Mouse (Mus musculus) hindbrain, embryonic 14.5 days (tissue): Measurements from ENCODE around the gene Spop. TPM values are rescaled to one million over a fixed set of nuclear protein-coding genes. Genes with fewer than 3 reads are reported as not detected.
A peak's percentile ranks its signal among the peaks of the same experiment; 100 is the strongest.

Source experiments
- ATAC-seq: fragments of 200-750 bp; cut with Nextera tagmentation; 2 replicates; pipeline ENCODE4 v1.8.0; 2017; ENCODE audit warnings: moderate number of reproducible peaks, mild to moderate bottlenecking, moderate TSS enrichment, moderate library complexity; ENCODE audit not compliant: low FRiP score
- DNase-seq: peaks from one replicate; pipeline ENCODE4 v3.0.0-alpha.2; 2015; ENCODE audit warnings: low spot score
- H3K27ac ChIP-seq: fragments of 300-500 bp; sonication (generic); 2 replicates; pipeline ENCODE4 v1.5.1; 2014; ENCODE audit warnings: mild to moderate bottlenecking, moderate library complexity
- H3K27me3 ChIP-seq: fragments of 300-500 bp; sonication (generic); 2 replicates; pipeline ENCODE4 v1.6.1; 2014; ENCODE audit warnings: mild to moderate bottlenecking, low read length, mixed read lengths; ENCODE audit not compliant: control insufficient read depth, insufficient read depth
- H3K36me3 ChIP-seq: fragments of 300-500 bp; sonication (generic); replicated peaks from 2 replicates; pipeline ENCODE4 v1.6.1; 2014; ENCODE audit not compliant: control insufficient read depth, insufficient read depth
- H3K4me1 ChIP-seq: fragments of 300-500 bp; sonication (generic); replicated peaks from 2 replicates; pipeline ENCODE4 v1.6.1; 2014; ENCODE audit warnings: antibody characterized with exemption, low read length, mixed read lengths; ENCODE audit not compliant: control insufficient read depth, insufficient read depth
- H3K4me2 ChIP-seq: fragments of 300-500 bp; sonication (generic); replicated peaks from 2 replicates; pipeline ENCODE4 v1.6.1; 2014; ENCODE audit warnings: mild to moderate bottlenecking, moderate library complexity
- H3K4me3 ChIP-seq: fragments of 300-500 bp; sonication (generic); replicated peaks from 2 replicates; pipeline ENCODE4 v1.5.1; 2014; ENCODE audit warnings: mild to moderate bottlenecking, low read length
- H3K9ac ChIP-seq: fragments of 300-500 bp; sonication (generic); 2 replicates; pipeline ENCODE4 v1.6.1; 2014
- H3K9me3 ChIP-seq: fragments of 300-500 bp; sonication (generic); 2 replicates; pipeline ENCODE4 v1.6.1; 2016; ENCODE audit warnings: low read length; ENCODE audit not compliant: control insufficient read depth
- WGBS: fragments of 180-500 bp; shearing (Covaris S2); extraction: QIAGEN DNeasy Blood & Tissue Kit; methylation state at CpG from one replicate; pipeline ENCODE4 v1.1.7; 2014; 5-methylcytosine and 5-hydroxymethylcytosine counted together
- polyA plus RNA-seq: library from polyadenylated mRNA; unstranded; fragments of >200 nt; fragmentation: Nextera tagmentation; extraction: Ambion mirVana; gene quantifications from 2 replicates; pipeline ENCODE4 v1.2.1, GENCODE M21; 2014

Spop gene
- polyA plus RNA-seq, 1 experiment from 2014 or later = 160 TPM

GRCm38 (mm10) chr11:95387354-95387753 lies 26.5 kb upstream of the Spop start:
- no peak overlapping the region for H3K4me2 ChIP-seq
- H3K27ac ChIP-seq = no peak overlapping the region
- no peak for ATAC-seq
- 92% methylated on average over 7 of the region's 7 CpGs for WGBS
- H3K4me1 ChIP-seq = peaks cover 9% of the 10 kb centered on the region
- no peak for DNase-seq
- H3K36me3 ChIP-seq = peaks cover 64% of the 10 kb centered on the region
- no peaks in the 10 kb centered on the region for H3K27me3 ChIP-seq
- no peak overlapping the region for H3K4me3 ChIP-seq
- H3K9me3 ChIP-seq = no peaks in the 10 kb centered on the region
- no peak overlapping the region for H3K9ac ChIP-seq

- Histone ChIP-seq H3K4me3 (no peak overlapping the region), H3K4me1 (peaks cover 9% of the 10 kb centered on the region), H3K27ac (no peak overlapping the region), H3K36me3 (peaks cover 71% of the 10 kb centered on the region), H3K4me2 (no peak overlapping the region), H3K9ac (no peak overlapping the region), H3K9me3 (no peaks in the 10 kb centered on the region), H3K27me3 (no peaks in the 10 kb centered on the region)
- WGBS = 81% methylated on average over 3 of the region's 3 CpGs
- no peak for DNase-seq
- ATAC-seq = no peak
Measured at GRCm38 (mm10) chr11:95389006-95389405, 24.9 kb upstream of the Spop start.

DNA sequence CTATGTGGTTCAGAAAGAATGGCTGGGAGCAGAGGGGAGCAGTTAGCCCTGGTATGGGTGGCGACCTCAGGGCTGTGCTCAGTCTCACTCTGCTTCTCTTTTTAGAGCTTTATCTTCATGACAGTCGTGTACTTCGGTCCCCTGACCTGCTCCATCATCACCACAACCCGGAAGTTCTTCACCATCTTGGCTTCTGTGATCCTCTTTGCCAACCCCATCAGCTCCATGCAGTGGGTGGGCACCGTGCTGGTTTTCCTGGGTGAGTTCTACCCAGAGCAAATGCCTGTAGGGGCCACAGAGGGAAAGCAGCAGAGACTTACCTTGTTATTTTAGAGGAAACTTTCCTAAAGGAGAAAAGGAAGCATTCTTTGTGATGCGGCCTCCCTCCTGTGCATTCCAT lies 23.5 kb upstream of the Spop start:
- H3K9ac ChIP-seq = no peak overlapping the region
- DNase-seq (no peak), ATAC-seq (no peak)
- H3K4me3 ChIP-seq = no peak overlapping the region
- 96% methylated on average over 6 of the region's 6 CpGs for WGBS
- H3K27me3 ChIP-seq = no peaks in the 10 kb centered on the region
- H3K36me3 ChIP-seq = peaks cover 71% of the 10 kb centered on the region
- no peaks in the 10 kb centered on the region for H3K9me3 ChIP-seq
- no peak overlapping the region for H3K4me2 ChIP-seq
- peaks cover 8% of the 10 kb centered on the region for H3K4me1 ChIP-seq
- no peak overlapping the region for H3K27ac ChIP-seq

- Histone ChIP-seq H3K4me2 (no peak overlapping the region), H3K27ac (no peak overlapping the region), H3K4me1 (0 out of 2 replicates have a peak, but pooled peaks cover under 1% of the 10 kb centered on the region), H3K36me3 (peaks cover 67% of the 10 kb centered on the region), H3K4me3 (no peak overlapping the region), H3K9me3 (no peaks in the 10 kb centered on the region), H3K9ac (no peak overlapping the region), H3K27me3 (no peaks in the 10 kb centered on the region)
- ATAC-seq (no peak), DNase-seq (no peak)
- WGBS = 80% methylated on average over 4 of the region's 4 CpGs
Measured at GRCm38 (mm10) chr11:95391201-95391600, 22.7 kb upstream of the Spop start.

DNA sequence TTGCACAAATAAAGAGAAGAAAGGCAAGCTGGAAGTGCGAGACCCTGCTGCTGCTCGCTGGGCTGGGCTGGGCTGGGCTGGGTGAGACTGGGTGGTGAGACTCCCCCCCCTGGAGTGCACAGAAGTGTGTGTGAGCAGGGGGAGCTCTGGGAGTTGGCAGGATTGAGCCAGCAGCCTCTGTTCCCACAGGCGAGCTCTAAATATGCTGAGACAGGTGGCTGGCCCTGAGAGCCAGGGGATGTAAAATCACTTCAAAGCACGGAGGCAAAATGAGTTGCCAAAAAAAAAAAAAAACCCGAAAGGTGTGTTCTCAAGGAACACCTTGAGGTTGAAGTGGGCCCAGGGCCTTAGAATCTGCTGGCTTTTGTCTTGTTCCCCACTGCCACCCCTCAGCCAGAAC lies 22.1 kb upstream of the Spop start:
- no peaks in the 10 kb centered on the region for H3K4me1 ChIP-seq
- H3K27me3 ChIP-seq = no peaks in the 10 kb centered on the region
- no peaks in the 10 kb centered on the region for H3K9me3 ChIP-seq
- peaks cover 62% of the 10 kb centered on the region for H3K36me3 ChIP-seq
- H3K27ac ChIP-seq = no peak overlapping the region
- no peak overlapping the region for H3K4me3 ChIP-seq
- DNase-seq = no peak
- no peak overlapping the region for H3K9ac ChIP-seq
- WGBS = 74% methylated on average over 5 of the region's 5 CpGs
- H3K4me2 ChIP-seq = no peak overlapping the region
- no peak for ATAC-seq

DNA sequence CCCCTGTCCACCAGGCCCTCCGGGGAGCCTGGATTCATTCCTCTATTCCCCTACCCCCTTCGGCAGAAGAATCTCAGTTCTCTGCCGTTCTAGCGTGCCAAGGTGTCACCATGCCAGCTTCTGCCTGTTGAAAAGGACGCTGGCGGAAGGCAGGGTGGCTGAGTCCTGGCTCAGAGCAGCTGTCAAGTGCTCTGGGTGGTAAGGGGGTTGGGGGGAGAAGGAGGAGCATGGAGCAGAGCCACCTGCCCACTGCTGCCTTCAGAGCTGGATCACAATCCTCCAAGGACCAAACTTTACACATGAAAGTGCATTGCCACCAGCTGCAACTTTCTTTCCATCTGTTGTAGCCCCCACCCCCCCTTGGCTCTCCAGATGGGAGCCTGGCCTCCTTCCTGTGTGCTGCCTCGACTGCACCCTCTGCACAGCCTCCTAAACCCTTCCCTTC lies 21.6 kb upstream of the Spop start:
- H3K36me3 ChIP-seq = peaks cover 57% of the 10 kb centered on the region
- WGBS = 48% methylated on average over 7 of the region's 7 CpGs
- peak; percentile 43 for DNase-seq
- H3K4me1 ChIP-seq = no peaks in the 10 kb centered on the region
- no peak overlapping the region; the same call in 1 of the 2 replicates for H3K27ac ChIP-seq
- no peak overlapping the region for H3K4me3 ChIP-seq
- peak; percentile 34; the same call in 1 of the 2 replicates for ATAC-seq
- no peaks in the 10 kb centered on the region for H3K9me3 ChIP-seq
- no peak overlapping the region for H3K4me2 ChIP-seq
- H3K9ac ChIP-seq = no peak overlapping the region
- no peaks in the 10 kb centered on the region for H3K27me3 ChIP-seq

DNA sequence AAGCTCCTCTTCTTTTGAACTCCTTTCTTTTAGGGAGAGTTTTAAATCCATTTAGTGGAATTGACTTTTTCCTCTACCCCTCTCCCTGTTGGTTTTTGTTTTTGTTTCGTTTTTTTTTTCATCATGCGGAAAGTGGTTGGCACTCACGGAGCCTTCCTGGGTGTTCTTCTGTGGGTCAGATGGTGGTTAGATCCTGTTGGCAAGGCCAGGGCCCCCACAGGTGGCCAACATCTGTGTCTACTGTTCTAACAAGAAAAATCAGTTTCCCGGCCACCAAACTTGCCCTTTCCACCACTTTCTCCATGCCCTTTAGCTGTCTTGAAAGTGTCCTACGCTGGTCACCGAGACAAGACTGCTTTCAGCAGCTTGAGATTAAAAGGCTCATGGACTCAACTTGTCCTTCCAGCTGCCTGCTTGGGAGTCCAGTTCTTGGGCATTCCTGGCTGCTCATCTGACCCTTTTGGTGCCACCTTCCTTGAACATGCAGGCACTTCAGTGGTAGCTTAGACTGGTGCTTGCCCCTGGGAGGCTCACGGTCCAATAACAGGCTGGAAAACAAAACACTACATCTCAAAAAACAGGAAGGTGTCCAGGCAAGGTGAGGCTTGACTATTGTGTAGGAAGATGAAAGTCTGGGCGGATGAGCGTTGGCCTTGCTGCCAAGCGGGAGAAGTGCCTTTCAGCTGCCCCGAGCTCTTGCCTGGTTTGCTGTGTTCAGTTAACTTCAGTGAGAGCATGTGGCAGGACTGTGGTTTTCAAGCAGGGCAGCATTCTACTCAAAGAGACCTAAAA lies 21.0 kb upstream of the Spop start:
- Histone ChIP-seq H3K27me3 (no peaks in the 10 kb centered on the region), H3K9me3 (no peaks in the 10 kb centered on the region), H3K27ac (peak overlapping the region; percentile 26; the same call in 1 of the 2 replicates), H3K4me1 (no peaks in the 10 kb centered on the region), H3K4me3 (no peak overlapping the region), H3K4me2 (no peak overlapping the region), H3K9ac (no peak overlapping the region), H3K36me3 (peaks cover 50% of the 10 kb centered on the region)
- DNase-seq (no peak), ATAC-seq (no peak)
- WGBS = 83% methylated on average over 11 of the region's 11 CpGs

DNA sequence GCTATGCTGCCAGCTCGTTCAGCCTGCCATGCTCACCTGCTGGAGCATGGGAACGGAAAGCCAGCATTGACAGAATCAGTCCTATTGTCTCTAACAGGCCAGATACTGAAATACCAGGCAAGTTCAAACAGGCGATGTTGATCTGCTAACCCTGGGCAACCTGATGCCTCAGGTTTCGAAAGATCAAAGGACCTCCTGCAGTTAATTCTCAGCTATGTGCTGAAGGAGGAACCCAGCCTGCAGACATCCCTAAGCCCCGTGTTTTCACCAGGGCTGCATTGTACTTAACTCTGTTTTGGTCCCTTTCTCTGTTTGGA lies 20.4 kb upstream of the Spop start:
- Histone ChIP-seq H3K27me3 (no peaks in the 10 kb centered on the region), H3K27ac (no peak overlapping the region), H3K36me3 (peaks cover 45% of the 10 kb centered on the region), H3K9me3 (no peaks in the 10 kb centered on the region), H3K4me2 (no peak overlapping the region), H3K4me1 (no peaks in the 10 kb centered on the region), H3K9ac (no peak overlapping the region), H3K4me3 (no peak overlapping the region)
- DNase-seq = no peak
- WGBS = 41% methylated on average over 5 of the region's 5 CpGs
- ATAC-seq = no peak

GRCm38 (mm10) chr11:95394112-95394511 lies 19.8 kb upstream of the Spop start:
- Histone ChIP-seq H3K4me1 (no peaks in the 10 kb centered on the region), H3K4me3 (no peak overlapping the region), H3K36me3 (peaks cover 38% of the 10 kb centered on the region), H3K4me2 (no peak overlapping the region), H3K9me3 (no peaks in the 10 kb centered on the region), H3K27ac (no peak overlapping the region), H3K9ac (no peak overlapping the region), H3K27me3 (0 out of 2 replicates have a peak, but pooled peaks cover 3% of the 10 kb centered on the region)
- WGBS = 49% methylated on average over 5 of the region's 5 CpGs
- ATAC-seq = no peak
- DNase-seq = no peak
